Mouse (Mus musculus) hematopoietic stem cell, adult 5-6 weeks (primary cell): Measurements from ENCODE around the gene Bcat1. TPM values are rescaled to one million over a fixed set of nuclear protein-coding genes. Genes with fewer than 3 reads are reported as not detected.

Experiments
- ATAC-seq, 2 experiments: fragments of 125-278 bp in 1 of 2; replicated peaks in 1 of 2; 2 replicates each; pipeline ENCODE4 v1.8.0; 2016 to 2017; ENCODE audit warnings: inconsistent platforms in 2 of 2, mild to moderate bottlenecking in 2 of 2, moderate number of reproducible peaks in 2 of 2, low read depth in 1 of 2, moderate TSS enrichment in 1 of 2; ENCODE audit not compliant: low FRiP score in 2 of 2, poor library complexity in 2 of 2, severe bottlenecking in 2 of 2, insufficient read depth in 1 of 2, low TSS enrichment in 1 of 2
- total RNA-seq: library from RNA; stranded (forward); fragments of 172-1452, 232-1000 nt; gene quantifications from 2 replicates; pipeline ENCODE4 v1.2.3, GENCODE M21; 2017

Bcat1 gene
- total RNA-seq, 1 experiment from 2014 or later: 0.79 TPM

GRCm38 (mm10) chr6:144989193-144989592, 86.8 kb downstream of the Bcat1 start:
- no peak for ATAC-seq

GRCm38 (mm10) chr6:144987676-144988075, 88.3 kb downstream of the Bcat1 start:
- no peak for ATAC-seq

- no peak for ATAC-seq
Measured at GRCm38 (mm10) chr6:144987216-144987615, 88.8 kb downstream of the Bcat1 start.

GRCm38 (mm10) chr6:144984221-144984620, 91.8 kb downstream of the Bcat1 start:
- no peak for ATAC-seq

GRCm38 (mm10) chr6:144982093-144982492, 93.9 kb downstream of the Bcat1 start:
- no peak for ATAC-seq

GRCm38 (mm10) chr6:144972351-144972750, 103.6 kb downstream of the Bcat1 start:
- no peak for ATAC-seq

GRCm38 (mm10) chr6:144970900-144971299, 105.1 kb downstream of the Bcat1 start:
- ATAC-seq: no peak

GRCm38 (mm10) chr6:144967536-144967935, 108.4 kb downstream of the Bcat1 start:
- ATAC-seq: no peak

- no peak for ATAC-seq
Measured at GRCm38 (mm10) chr6:144964205-144964604, 111.8 kb downstream of the Bcat1 start.

GRCm38 (mm10) chr6:144963156-144963555, 112.8 kb downstream of the Bcat1 start:
- ATAC-seq: no peak

GRCm38 (mm10) chr6:144962013-144962354, 114.0 kb downstream of the Bcat1 start:
- peak; percentile 42 to 53; a peak in 1 of 4 replicates for ATAC-seq

- ATAC-seq: 0 out of 4 replicates have a peak, but pooled peaks have one; percentile 38 to 67
Measured at GRCm38 (mm10) chr6:144961253-144962012, 114.6 kb downstream of the Bcat1 start.

GRCm38 (mm10) chr6:144955887-144956547, 120.0 kb downstream of the Bcat1 start:
- no peak for ATAC-seq

GRCm38 (mm10) chr6:144952885-144953284, 123.1 kb downstream of the Bcat1 start:
- ATAC-seq: no peak

GRCm38 (mm10) chr6:144944435-144945365, 131.3 kb downstream of the Bcat1 start:
- ATAC-seq: no peak
